Mouse (Mus musculus) layer of hippocampus, postnatal 25 days (tissue): Measurements from ENCODE around the gene Plet1. TPM values are rescaled to one million over a fixed set of nuclear protein-coding genes. Genes with fewer than 3 reads are reported as not detected.

Source experiments
- DNase-seq, 2 experiments: peaks; one replicate each; pipeline ENCODE4 v3.0.0; 2022; ENCODE audit warnings: mixed read lengths in 2 of 2, low spot score in 1 of 2; ENCODE audit errors: extremely low spot score in 1 of 2
- total RNA-seq, 2 experiments: library from RNA; stranded (reverse); gene quantifications; 2 replicates each; pipeline ENCODE4 v1.2.3; 2021

Plet1 gene
- under 1 TPM; 0.15 to 0.21 TPM for total RNA-seq

- no peak for DNase-seq
These were observed at the start of gene Plet1 for GRCm38 (mm10) chr9:50494311-50494710. TSS of gene Plet1 (plus strand) at chr9:50494525.

GRCm38 (mm10) chr9:50449048-50449447, 45.3 kb upstream of the Plet1 start:
- DNase-seq: peak in 1 of 2 experiments; percentile 44

GRCm38 (mm10) chr9:50451456-50452218, 42.7 kb upstream of the Plet1 start:
- peak; percentile 31 to 52 for DNase-seq

GRCm38 (mm10) chr9:50452303-50452775, 42.0 kb upstream of the Plet1 start:
- peak; percentile 80 to 94 for DNase-seq

- DNase-seq: no peak
These were observed 36.7 kb upstream of the Plet1 start for GRCm38 (mm10) chr9:50457596-50457995.

- DNase-seq: no peak
These were observed 34.8 kb upstream of the Plet1 start for GRCm38 (mm10) chr9:50459537-50459936.

- DNase-seq: peak; percentile 44 to 81
These were observed 31.7 kb upstream of the Plet1 start for GRCm38 (mm10) chr9:50462494-50463204.

- DNase-seq: no peak
These were observed 31.2 kb upstream of the Plet1 start for GRCm38 (mm10) chr9:50463205-50463508.

GRCm38 (mm10) chr9:50470377-50471100, 23.8 kb upstream of the Plet1 start:
- DNase-seq: no peak

GRCm38 (mm10) chr9:50471181-50471901, 23.0 kb upstream of the Plet1 start:
- DNase-seq: no peak

- no peak for DNase-seq
These were observed 19.0 kb upstream of the Plet1 start for GRCm38 (mm10) chr9:50475318-50475717.

- DNase-seq: no peak
These were observed 18.6 kb upstream of the Plet1 start for GRCm38 (mm10) chr9:50475745-50476144.

- DNase-seq: no peak
These were observed 17.7 kb upstream of the Plet1 start for GRCm38 (mm10) chr9:50476651-50477050.

GRCm38 (mm10) chr9:50477270-50477669, 17.1 kb upstream of the Plet1 start:
- DNase-seq: no peak

- no peak for DNase-seq
These were observed 15.5 kb upstream of the Plet1 start for GRCm38 (mm10) chr9:50478826-50479225.

GRCm38 (mm10) chr9:50479476-50479875, 14.8 kb upstream of the Plet1 start:
- no peak for DNase-seq

- DNase-seq: no peak
These were observed 11.6 kb upstream of the Plet1 start for GRCm38 (mm10) chr9:50482743-50483142.

- no peak for DNase-seq
These were observed 8.8 kb upstream of the Plet1 start for GRCm38 (mm10) chr9:50485521-50485920.

GRCm38 (mm10) chr9:50490836-50491235, 3.5 kb upstream of the Plet1 start:
- no peak for DNase-seq

GRCm38 (mm10) chr9:50491531-50492045, 2.7 kb upstream of the Plet1 start:
- no peak for DNase-seq
